In genomic region chr3:17461365-17461764, GRCm38 (mm10) we compare ENCODE assay signal across 21 mouse cellular contexts.
DNase-seq lines count a peak whose midpoint lies in the region; ATAC-seq lines count a peak whose summit lies in the region.
"Had no signal": no experiment of that assay in that cellular context is flagged by ENCODE, and none has a peak within 500 bp of the region (broad histone marks: within the 10 kb centered on the region; RNA-seq: fewer than 3 reads in every experiment).

No protein-coding gene starts in this region.

- H3K4me1 ChIP-seq in kidney, embryonic 16.5 days (ENCODE audit: insufficient read depth, low read length): no peaks in the 10 kb centered on the region
- H3K4me1 ChIP-seq in intestine, embryonic 16.5 days (ENCODE audit: control insufficient read depth, insufficient read depth, low read length): no peaks in the 10 kb centered on the region
- H3K4me1 ChIP-seq: embryonic facial prominence, embryonic 12.5 days; limb, embryonic 15.5 days; megakaryocyte, embryonic 14.5 days had no signal

- peak; percentile 42; the same call in 1 of the 2 replicates for ATAC-seq in kidney, embryonic 16.5 days (ENCODE audit: low FRiP score, low TSS enrichment)
- peak; percentile 80 for ATAC-seq in intestine, embryonic 16.5 days
- ATAC-seq: CD4-positive, CD25-positive, alpha-beta regulatory T cell, adult 4 months; inflammation-experienced regulatory T-cells, adult 6 months had no signal

- H3K4me2 ChIP-seq in kidney, embryonic 16.5 days (replicated peaks; ENCODE audit: low read depth, low read length): no peak overlapping the region
- no peak overlapping the region for H3K4me2 ChIP-seq in intestine, embryonic 16.5 days (ENCODE audit: low read depth, low read length)
- H3K4me2 ChIP-seq: embryonic facial prominence, embryonic 12.5 days; hindbrain, embryonic 14.5 days; limb, embryonic 15.5 days; lung, embryonic 14.5 days had no signal

- DNase-seq in adrenal gland, adult 2 months: peak; percentile 9
- DNase-seq in adrenal gland, postnatal 25 days: no peak
- DNase-seq in kidney, postnatal 36 days: no peak
- peak; percentile 2 for DNase-seq in NIH3T3 (ENCODE audit: low read depth)
- no peak for DNase-seq in gastrocnemius, postnatal 10 days
- DNase-seq: cerebellum, adult 18-20 months; cerebellum, postnatal 14 days; left cerebral cortex, postnatal 4 days; lung, embryonic 14.5 days; thymus, adult 18-20 months; thymus, postnatal 4 days had no signal

- no peak overlapping the region for H3K4me3 ChIP-seq in kidney, embryonic 16.5 days (ENCODE audit: low read length)
- H3K4me3 ChIP-seq in intestine, embryonic 16.5 days (ENCODE audit: low read length): no peak overlapping the region
- H3K4me3 ChIP-seq: embryonic facial prominence, embryonic 12.5 days; left cerebral cortex, adult 2 months; limb, embryonic 15.5 days; megakaryocyte, embryonic 14.5 days had no signal

- H3K36me3 ChIP-seq in kidney, embryonic 16.5 days (ENCODE audit: insufficient read depth, low read length): no peaks in the 10 kb centered on the region
- H3K36me3 ChIP-seq in intestine, embryonic 16.5 days (ENCODE audit: control insufficient read depth, insufficient read depth, low read length): no peaks in the 10 kb centered on the region
- H3K36me3 ChIP-seq: embryonic facial prominence, embryonic 12.5 days; limb, embryonic 15.5 days had no signal

- H3K9ac ChIP-seq in kidney, embryonic 16.5 days (replicated peaks; ENCODE audit: low read length): no peak overlapping the region
- no peak overlapping the region for H3K9ac ChIP-seq in intestine, embryonic 16.5 days (ENCODE audit: low read depth, low read length)
- H3K9ac ChIP-seq: embryonic facial prominence, embryonic 12.5 days; hindbrain, embryonic 14.5 days; limb, embryonic 15.5 days; liver, embryonic 14.5 days; lung, embryonic 14.5 days had no signal

- no peaks in the 10 kb centered on the region for H3K9me3 ChIP-seq in kidney, embryonic 16.5 days (ENCODE audit: low read length)
- H3K9me3 ChIP-seq in intestine, embryonic 16.5 days (ENCODE audit: control insufficient read depth, low read length): no peaks in the 10 kb centered on the region
- H3K9me3 ChIP-seq: embryonic facial prominence, embryonic 12.5 days; limb, embryonic 15.5 days; megakaryocyte, embryonic 14.5 days had no signal

- no peak overlapping the region for H3K27ac ChIP-seq in kidney, embryonic 16.5 days (ENCODE audit: low read length)
- H3K27ac ChIP-seq in intestine, embryonic 16.5 days (ENCODE audit: low read length): no peak overlapping the region
- H3K27ac ChIP-seq: embryonic facial prominence, embryonic 12.5 days; hindbrain, embryonic 14.5 days; left cerebral cortex, adult 2 months; limb, embryonic 15.5 days; liver, embryonic 14.5 days had no signal

- WGBS in kidney, embryonic 16.5 days: 82% methylated on average over 4 of the region's 4 CpGs
- 86% methylated on average over 4 of the region's 4 CpGs for WGBS in intestine, embryonic 16.5 days

- H3K27me3 ChIP-seq in kidney, embryonic 16.5 days (ENCODE audit: insufficient read depth, low read length): no peaks in the 10 kb centered on the region
- H3K27me3 ChIP-seq in intestine, embryonic 16.5 days (replicated peaks; ENCODE audit: control insufficient read depth, insufficient read depth, low read length): no peaks in the 10 kb centered on the region
- H3K27me3 ChIP-seq: embryonic facial prominence, embryonic 12.5 days; limb, embryonic 15.5 days; megakaryocyte, embryonic 14.5 days had no signal

Comparison
In these comparisons a context has a peak if more than half of its experiments do, and no peak if none do; other contexts are left out.
1. DNase-seq: peak in adrenal gland, adult 2 months (single experiment) and NIH3T3 (single experiment); none in adrenal gland, postnatal 25 days (single experiment), kidney, postnatal 36 days (0 of 2) and gastrocnemius, postnatal 10 days (single experiment).